9 mouse cellular contexts compared by ENCODE assay signal in the genomic region with DNA sequence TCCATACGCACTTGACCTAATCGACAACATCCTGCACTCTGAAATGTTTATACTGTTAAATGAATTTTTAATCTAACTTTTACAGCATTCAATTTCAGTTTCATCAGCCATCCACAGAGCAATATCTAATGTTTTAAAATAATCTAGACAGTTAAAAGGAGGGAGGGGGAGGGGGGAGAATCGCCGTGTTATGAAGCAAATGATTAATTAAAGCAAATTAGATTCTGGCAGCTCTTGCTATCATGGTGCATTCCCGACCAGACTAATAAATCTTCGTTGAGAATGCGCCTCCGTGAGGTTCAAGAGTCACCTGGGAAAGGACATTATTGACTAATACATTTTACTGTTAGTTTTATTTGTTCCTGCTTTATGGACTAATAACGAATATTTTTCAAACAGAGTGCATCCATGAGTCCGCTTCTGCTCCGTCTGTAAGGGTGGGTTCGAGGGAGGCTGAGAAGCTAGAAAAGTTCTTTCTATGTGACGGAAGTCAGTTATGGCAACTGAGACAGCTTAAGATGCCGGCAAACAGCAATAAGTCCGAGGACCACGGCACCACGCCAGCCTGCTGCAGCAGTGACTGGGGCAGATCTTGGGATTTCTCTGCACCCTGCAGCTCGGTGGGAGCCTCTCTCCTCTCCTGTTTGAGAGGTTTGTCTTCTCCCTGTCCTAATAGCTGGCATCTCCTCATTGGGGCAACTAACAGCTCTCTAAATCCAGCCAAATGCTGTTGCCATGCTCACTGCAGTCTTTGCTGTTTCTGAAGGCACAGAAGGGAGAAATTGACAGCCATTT.
DNase-seq lines count a peak whose midpoint lies in the region; ATAC-seq and TF ChIP-seq lines count a peak whose summit lies in the region.
"Had no signal": no experiment of that assay in that cellular context is flagged by ENCODE, and none has a peak within 500 bp of the region (broad histone marks: within the 10 kb centered on the region; RNA-seq: fewer than 3 reads in every experiment).

No protein-coding gene starts in this region.

- no peaks in the 10 kb centered on the region for H3K27me3 ChIP-seq in kidney, embryonic 15.5 days
- H3K27me3 ChIP-seq in forebrain, postnatal 0 days (ENCODE audit: insufficient read depth, low read length) = no peaks in the 10 kb centered on the region
- H3K27me3 ChIP-seq in midbrain, embryonic 15.5 days (replicated peaks) = peaks cover 11% of the 10 kb centered on the region
- H3K27me3 ChIP-seq in liver, postnatal 0 days (ENCODE audit: insufficient read depth, low read length) = no peaks in the 10 kb centered on the region

- H3K9ac ChIP-seq in kidney, embryonic 15.5 days = no peak overlapping the region
- H3K9ac ChIP-seq in forebrain, postnatal 0 days = peak overlapping the region; percentile 47; the same call in 1 of the 2 replicates
- H3K9ac ChIP-seq in midbrain, embryonic 15.5 days = no peak overlapping the region
- H3K9ac ChIP-seq in liver, postnatal 0 days (replicated peaks) = no peak overlapping the region

- H3K4me1 ChIP-seq in kidney, embryonic 15.5 days = peaks cover 19% of the 10 kb centered on the region
- H3K4me1 ChIP-seq in forebrain, postnatal 0 days (ENCODE audit: insufficient read depth) = peaks cover 30% of the 10 kb centered on the region
- H3K4me1 ChIP-seq in midbrain, embryonic 15.5 days = peaks cover 32% of the 10 kb centered on the region
- no peaks in the 10 kb centered on the region for H3K4me1 ChIP-seq in liver, postnatal 0 days (ENCODE audit: insufficient read depth)

- no peak for TF ChIP-seq EP300 in liver, postnatal 0 days (IDR thresholded peaks at IDR 0.05; ENCODE audit: low read depth)

- H3K4me3 ChIP-seq in kidney, embryonic 15.5 days (replicated peaks) = no peak overlapping the region; the same call in 1 of the 2 replicates
- peak overlapping the region; percentile 5; the same call in 1 of the 2 replicates for H3K4me3 ChIP-seq in forebrain, postnatal 0 days (ENCODE audit: low read depth, low read length)
- no peak overlapping the region for H3K4me3 ChIP-seq in midbrain, embryonic 15.5 days
- H3K4me3 ChIP-seq in liver, postnatal 0 days (ENCODE audit: low read depth, low read length) = no peak overlapping the region

- no peaks in the 10 kb centered on the region for H3K9me3 ChIP-seq in kidney, embryonic 15.5 days (replicated peaks)
- no peaks in the 10 kb centered on the region for H3K9me3 ChIP-seq in forebrain, postnatal 0 days (ENCODE audit: low read length)
- H3K9me3 ChIP-seq in midbrain, embryonic 15.5 days = no peaks in the 10 kb centered on the region
- no peaks in the 10 kb centered on the region for H3K9me3 ChIP-seq in liver, postnatal 0 days (ENCODE audit: low read length)

- no peak for ATAC-seq in kidney, embryonic 15.5 days (replicated peaks; ENCODE audit: low FRiP score)
- no peak for ATAC-seq in forebrain, postnatal 0 days
- no peak for ATAC-seq in midbrain, embryonic 15.5 days (replicated peaks)
- no peak for ATAC-seq in liver, postnatal 0 days
- no peak for ATAC-seq in megakaryocyte-erythroid progenitor cell, adult 5-6 weeks (replicated peaks; ENCODE audit: low FRiP score, low TSS enrichment, poor library complexity, severe bottlenecking)

- H3K4me2 ChIP-seq in kidney, embryonic 15.5 days = peak overlapping the region; percentile 47
- peak overlapping the region; percentile 38 for H3K4me2 ChIP-seq in forebrain, postnatal 0 days (ENCODE audit: low read depth)
- H3K4me2 ChIP-seq in midbrain, embryonic 15.5 days = no peak overlapping the region
- H3K4me2 ChIP-seq in liver, postnatal 0 days (ENCODE audit: low read depth, low read length) = no peak overlapping the region

- peak overlapping the region; percentile 51 for H3K27ac ChIP-seq in kidney, embryonic 15.5 days
- peak overlapping the region; percentile 85 for H3K27ac ChIP-seq in forebrain, postnatal 0 days (ENCODE audit: low read depth, low read length)
- H3K27ac ChIP-seq in midbrain, embryonic 15.5 days = peak overlapping the region; percentile 62; the same call in 1 of the 2 replicates
- no peak overlapping the region for H3K27ac ChIP-seq in liver, postnatal 0 days (ENCODE audit: low read depth)

- 34% methylated on average over 18 of the region's 18 CpGs for WGBS in kidney, embryonic 15.5 days
- 21% methylated on average over 18 of the region's 18 CpGs for WGBS in forebrain, postnatal 0 days
- WGBS in midbrain, embryonic 15.5 days = 50% methylated on average over 18 of the region's 18 CpGs
- 77% methylated on average over 18 of the region's 18 CpGs for WGBS in liver, postnatal 0 days (ENCODE audit: insufficient replicate concordance)

- DNase-seq in kidney, postnatal 36 days = no peak
- peak; percentile 26 for DNase-seq in Muller cell, postnatal 12 days (ENCODE audit: inconsistent ontology term)
- DNase-seq in forebrain, postnatal 0 days = peak; percentile 77
- DNase-seq in urinary bladder, postnatal 36 days (ENCODE audit: low spot score in 2 of 2) = no peak
- no peak for DNase-seq in liver, postnatal 0 days
- DNase-seq: heart, adult 11 months had no signal

- no peaks in the 10 kb centered on the region for H3K36me3 ChIP-seq in kidney, embryonic 15.5 days
- no peaks in the 10 kb centered on the region for H3K36me3 ChIP-seq in forebrain, postnatal 0 days (ENCODE audit: insufficient read depth)
- H3K36me3 ChIP-seq in midbrain, embryonic 15.5 days (replicated peaks) = no peaks in the 10 kb centered on the region
- no peaks in the 10 kb centered on the region for H3K36me3 ChIP-seq in liver, postnatal 0 days (replicated peaks; ENCODE audit: insufficient read depth, low read length)

- TF ChIP-seq CTCF in forebrain, postnatal 0 days (IDR thresholded peaks at IDR 0.05; ENCODE audit: low read depth) = no peak
- no peak for TF ChIP-seq CTCF in liver, postnatal 0 days (IDR thresholded peaks at IDR 0.05; ENCODE audit: low read depth)

Comparison
In these comparisons a context has a peak if more than half of its experiments do, and no peak if none do; other contexts are left out.
1. H3K4me2 ChIP-seq: peak in kidney, embryonic 15.5 days (single experiment) and forebrain, postnatal 0 days (single experiment); none in midbrain, embryonic 15.5 days (single experiment) and liver, postnatal 0 days (single experiment).
2. DNase-seq: peak in Muller cell, postnatal 12 days (single experiment) and forebrain, postnatal 0 days (single experiment); none in kidney, postnatal 36 days (0 of 2), urinary bladder, postnatal 36 days (0 of 2) and liver, postnatal 0 days (single experiment).